Mouse (Mus musculus) megakaryocyte, embryonic 14.5 days (primary cell): ENCODE data around the gene Rasal1. TPM values are rescaled to one million over a fixed set of nuclear protein-coding genes. Genes with fewer than 3 reads are reported as not detected.

Experiments
- H3K27me3 ChIP-seq: replicated peaks from 2 replicates; pipeline ENCODE3; 2012; ENCODE audit warnings: inconsistent platforms
- H3K36me3 ChIP-seq: replicated peaks from 2 replicates; pipeline ENCODE3; 2012; ENCODE audit warnings: low read length, inconsistent platforms, mixed read lengths
- H3K4me1 ChIP-seq: 2 replicates; pipeline ENCODE4 v1.6.1; 2012; ENCODE audit warnings: inconsistent platforms
- H3K4me3 ChIP-seq: replicated peaks from 2 replicates; pipeline ENCODE3; 2012; ENCODE audit warnings: moderate library complexity, mild to moderate bottlenecking, inconsistent platforms
- H3K9me3 ChIP-seq: 2 replicates; pipeline ENCODE4 v1.6.1; 2012; ENCODE audit warnings: inconsistent platforms
- FLI1 ChIP-seq: IDR thresholded peaks from 2 replicates; pipeline ENCODE4 v1.6.1; 2012; ENCODE audit warnings: low read length, inconsistent platforms, mixed read lengths
- GATA1 ChIP-seq: IDR thresholded peaks from 3 replicates; pipeline ENCODE4 v1.6.1; 2012; ENCODE audit warnings: mixed read lengths, low read length, inconsistent platforms, borderline replicate concordance
- polyA plus RNA-seq: library from polyadenylated mRNA; stranded (reverse); fragments of >175 nt; gene quantifications from 2 replicates; pipeline ENCODE4 v1.2.3, GENCODE M21; 2012; ENCODE audit warnings: low replicate concordance; ENCODE audit not compliant: insufficient read depth

Rasal1 gene
- polyA plus RNA-seq, 1 experiment = 13.3 TPM

DNA sequence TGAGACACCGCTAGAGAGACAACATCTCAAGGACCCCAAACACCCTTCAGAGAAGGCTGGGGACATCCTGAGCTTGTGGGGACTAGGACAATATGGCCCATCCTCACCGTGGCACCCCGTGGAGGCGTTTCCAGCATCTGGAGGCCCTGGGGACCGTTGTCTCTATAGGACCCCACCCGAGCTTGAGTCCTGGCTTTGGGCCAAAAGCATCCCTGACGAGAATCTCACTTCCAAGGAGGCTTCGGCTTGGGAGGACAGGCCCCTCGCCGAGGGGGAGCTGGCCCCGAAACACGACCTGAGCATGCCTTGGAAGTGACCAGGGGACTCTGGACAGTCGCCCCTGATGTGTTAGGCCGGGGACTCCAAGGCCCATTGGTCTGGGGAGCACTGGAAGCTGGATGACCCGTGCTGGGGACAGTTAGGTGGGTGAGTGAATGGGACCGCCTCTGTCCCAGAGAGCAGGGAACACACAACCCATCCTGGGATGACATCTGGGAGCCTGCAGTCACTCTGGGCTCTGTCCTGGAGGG, 39.3 kb upstream of the Rasal1 start:
- Histone ChIP-seq H3K27me3 (no peaks in the 10 kb centered on the region), H3K4me3 (no peak overlapping the region), H3K36me3 (peaks cover 27% of the 10 kb centered on the region), H3K9me3 (no peaks in the 10 kb centered on the region), H3K4me1 (peaks cover 64% of the 10 kb centered on the region)
- TF ChIP-seq GATA1 (no peak), FLI1 (no peak)

DNA sequence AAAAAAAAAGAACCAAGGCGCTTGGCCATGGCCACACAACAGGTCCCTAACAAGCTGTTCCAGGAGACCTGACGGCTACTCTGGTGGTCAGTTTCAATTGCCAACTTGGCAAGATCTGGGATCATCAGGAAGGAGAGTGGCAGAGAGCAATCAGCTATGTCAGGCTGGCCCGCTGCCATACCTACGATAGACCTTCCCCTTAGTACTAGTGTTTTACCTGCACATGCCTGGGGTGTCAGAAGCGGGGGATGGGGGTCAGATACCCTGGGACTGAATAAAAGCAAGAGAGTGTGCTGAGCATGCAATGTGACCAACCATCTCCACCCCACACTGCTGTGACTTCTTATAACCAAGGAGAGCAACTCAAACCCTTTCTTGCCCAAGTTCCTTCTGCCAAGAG, 37.7 kb upstream of the Rasal1 start:
- Histone ChIP-seq H3K36me3 (peaks cover 39% of the 10 kb centered on the region), H3K27me3 (no peaks in the 10 kb centered on the region), H3K4me3 (peak overlapping the region; percentile 46), H3K4me1 (peaks cover 59% of the 10 kb centered on the region), H3K9me3 (no peaks in the 10 kb centered on the region)
- no peak for TF ChIP-seq FLI1
- TF ChIP-seq GATA1 = no peak

DNA sequence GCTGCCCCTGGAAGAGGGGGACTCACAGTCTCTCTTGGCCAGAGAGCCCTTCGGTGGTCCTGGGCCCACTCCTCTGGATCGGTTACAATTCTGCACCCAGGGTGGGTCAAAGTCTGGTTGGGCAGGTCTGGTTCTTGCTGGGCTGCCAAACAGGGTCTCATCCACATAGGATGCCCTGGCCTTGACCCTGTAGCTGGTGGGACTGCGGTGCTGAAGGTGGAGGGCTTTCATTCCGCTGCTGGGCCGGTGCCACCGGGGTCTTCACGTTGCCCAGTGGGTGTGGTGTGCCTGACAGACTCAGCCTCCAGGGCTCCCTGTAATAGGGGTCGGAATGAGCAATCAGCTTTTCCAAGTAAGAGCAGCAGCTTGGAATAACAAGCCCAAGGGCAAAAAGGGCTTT, 37.2 kb upstream of the Rasal1 start:
- H3K36me3 ChIP-seq = peaks cover 44% of the 10 kb centered on the region
- TF ChIP-seq FLI1 (no peak), GATA1 (no peak)
- peaks cover 57% of the 10 kb centered on the region for H3K4me1 ChIP-seq
- peak overlapping the region; percentile 96 for H3K4me3 ChIP-seq
- H3K27me3 ChIP-seq = no peaks in the 10 kb centered on the region
- no peaks in the 10 kb centered on the region for H3K9me3 ChIP-seq

DNA sequence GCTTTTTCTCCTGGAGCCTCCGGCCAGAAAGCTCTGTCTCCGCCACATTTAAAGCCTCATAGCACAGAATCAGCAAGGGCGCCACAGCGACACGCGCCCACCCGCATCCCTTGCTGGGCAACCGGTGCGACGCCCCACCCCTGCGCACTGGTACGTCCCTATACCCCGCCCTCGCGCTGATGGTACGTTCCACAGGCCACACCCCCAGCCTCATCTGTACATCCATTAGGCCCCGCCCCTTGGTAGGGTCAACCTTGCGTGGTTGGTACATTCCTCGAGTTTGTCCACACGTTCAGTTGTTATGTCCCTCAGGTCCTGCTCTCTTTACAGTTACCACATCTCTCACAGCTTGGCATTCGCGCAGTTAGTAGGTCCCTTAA, 36.2 kb upstream of the Rasal1 start, which contains the start of the genes Rita1 and Ddx54:
Gene Rita1 (minus strand): TSS at position 148 of the 380 bp plus-strand sequence.
Gene Ddx54 (plus strand): TSS at position 298 of the 380 bp plus-strand sequence.
- H3K9me3 ChIP-seq = no peaks in the 10 kb centered on the region
- TF ChIP-seq FLI1 (no peak), GATA1 (no peak)
- H3K36me3 ChIP-seq = peaks cover 54% of the 10 kb centered on the region
- peaks cover 53% of the 10 kb centered on the region for H3K4me1 ChIP-seq
- H3K27me3 ChIP-seq = no peaks in the 10 kb centered on the region
- peak within 1 kb of the TSS; percentile 96 for H3K4me3 ChIP-seq

DNA sequence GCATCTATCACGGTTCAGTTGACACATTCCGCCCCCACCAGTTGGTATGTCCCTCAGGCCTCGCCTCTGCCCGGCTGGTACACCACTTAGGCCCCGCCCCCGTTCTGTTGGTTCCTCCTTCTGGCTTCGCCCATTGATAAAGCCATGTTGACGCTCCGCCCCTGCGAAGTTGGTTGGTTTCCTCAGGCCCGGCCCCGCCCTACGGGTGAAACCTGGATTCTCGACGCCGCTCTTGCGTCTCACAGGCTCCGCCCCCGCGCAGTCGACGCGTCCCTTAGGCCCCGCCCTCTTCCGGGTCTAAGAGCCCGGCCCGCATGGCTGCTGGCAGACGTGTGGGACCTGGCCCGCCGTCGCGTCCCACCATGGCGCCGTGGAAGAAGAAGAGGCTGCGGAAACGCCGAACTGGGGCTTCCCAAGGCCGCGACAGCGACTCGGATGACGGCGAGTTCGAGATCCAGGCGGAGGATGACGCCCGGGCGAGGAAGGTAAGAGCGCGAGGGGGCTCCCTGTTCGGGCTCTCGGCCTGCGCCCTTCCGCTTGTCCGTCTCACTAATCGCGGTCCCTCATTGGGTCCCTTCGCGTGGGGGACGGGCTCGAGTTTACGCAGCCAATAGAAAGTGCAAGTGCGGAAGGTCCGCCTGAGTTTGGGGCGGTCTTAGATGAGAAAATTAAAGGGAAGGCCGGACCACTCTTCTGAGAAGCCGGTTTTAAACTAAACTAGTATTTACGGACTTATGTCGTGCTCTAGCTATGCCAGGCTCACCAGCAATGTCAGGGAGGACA, 35.6 kb upstream of the Rasal1 start:
- H3K4me1 ChIP-seq = peaks cover 52% of the 10 kb centered on the region
- TF ChIP-seq FLI1 (no peak), GATA1 (no peak)
- no peaks in the 10 kb centered on the region for H3K9me3 ChIP-seq
- H3K36me3 ChIP-seq = peaks cover 59% of the 10 kb centered on the region
- peak overlapping the region; percentile 96 for H3K4me3 ChIP-seq
- H3K27me3 ChIP-seq = no peaks in the 10 kb centered on the region

DNA sequence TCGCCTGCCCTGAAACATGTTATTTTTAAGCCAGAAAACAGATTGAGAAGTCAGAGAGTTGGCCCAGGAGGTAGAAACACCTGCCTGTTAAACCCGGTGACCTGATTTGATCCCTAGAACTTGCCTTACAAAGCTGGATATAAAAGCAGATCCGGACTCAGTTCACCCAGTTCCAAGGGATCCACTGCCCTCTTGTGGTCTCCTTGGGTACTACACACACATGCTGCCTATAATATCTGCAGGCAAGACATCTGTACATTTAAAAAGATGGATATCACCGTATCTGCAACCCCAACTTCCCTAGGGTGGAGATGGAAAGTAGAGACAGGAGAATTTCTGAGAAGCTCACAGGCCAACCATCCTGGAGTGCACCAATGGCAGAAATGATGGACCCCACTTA, 32.7 kb upstream of the Rasal1 start:
- no peak for TF ChIP-seq GATA1
- TF ChIP-seq FLI1 = no peak
- peaks cover 64% of the 10 kb centered on the region for H3K36me3 ChIP-seq
- H3K9me3 ChIP-seq = no peaks in the 10 kb centered on the region
- H3K27me3 ChIP-seq = no peaks in the 10 kb centered on the region
- H3K4me3 ChIP-seq = no peak overlapping the region
- peaks cover 57% of the 10 kb centered on the region for H3K4me1 ChIP-seq

DNA sequence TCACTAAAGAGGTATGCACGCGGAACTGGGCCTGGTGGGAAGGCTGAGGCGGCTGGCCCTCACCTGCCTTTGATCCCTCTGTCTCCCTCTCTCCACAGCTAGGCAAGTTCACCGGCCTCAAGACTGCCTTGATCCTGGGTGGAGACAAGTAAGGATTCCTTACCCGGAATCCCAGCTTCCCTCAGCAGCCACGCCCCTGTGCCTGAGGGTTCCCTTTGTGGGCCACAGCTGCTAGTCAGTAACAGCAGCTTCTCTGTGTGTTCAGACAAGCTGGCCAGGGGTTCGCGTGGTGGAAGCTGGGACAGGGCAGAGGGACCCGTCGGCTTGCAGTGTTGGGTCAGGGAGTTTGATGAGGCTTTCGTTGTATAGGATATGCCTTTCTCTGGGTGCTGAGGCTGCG, 29.8 kb upstream of the Rasal1 start:
- H3K4me3 ChIP-seq = no peak overlapping the region
- H3K4me1 ChIP-seq = peaks cover 61% of the 10 kb centered on the region
- H3K36me3 ChIP-seq = peaks cover 91% of the 10 kb centered on the region
- H3K9me3 ChIP-seq = no peaks in the 10 kb centered on the region
- no peaks in the 10 kb centered on the region for H3K27me3 ChIP-seq
- TF ChIP-seq GATA1 = no peak
- no peak for TF ChIP-seq FLI1

DNA sequence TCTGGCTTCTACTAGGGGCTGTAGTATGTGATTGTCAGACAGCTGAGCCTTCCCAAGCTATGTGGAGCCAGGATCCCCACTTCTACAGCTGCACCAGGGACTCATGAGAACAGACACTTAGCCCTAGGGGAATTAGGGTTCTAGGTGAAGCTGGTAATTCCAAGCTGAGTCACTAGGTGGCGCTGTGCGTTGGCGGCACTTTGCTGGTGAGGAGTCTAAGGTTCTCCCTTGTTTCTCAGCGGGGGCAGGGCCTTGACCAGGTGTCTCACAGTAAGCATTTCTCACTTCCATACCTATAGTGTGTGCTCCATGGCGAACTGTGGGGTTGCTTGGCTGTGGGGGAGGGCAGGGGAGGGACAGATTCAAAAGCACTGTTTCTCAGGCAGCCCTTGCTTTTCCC, 29.4 kb upstream of the Rasal1 start:
- Histone ChIP-seq H3K27me3 (no peaks in the 10 kb centered on the region), H3K4me1 (peaks cover 57% of the 10 kb centered on the region), H3K9me3 (no peaks in the 10 kb centered on the region), H3K4me3 (no peak overlapping the region), H3K36me3 (peaks cover 95% of the 10 kb centered on the region)
- TF ChIP-seq FLI1 = no peak
- TF ChIP-seq GATA1 = no peak

DNA sequence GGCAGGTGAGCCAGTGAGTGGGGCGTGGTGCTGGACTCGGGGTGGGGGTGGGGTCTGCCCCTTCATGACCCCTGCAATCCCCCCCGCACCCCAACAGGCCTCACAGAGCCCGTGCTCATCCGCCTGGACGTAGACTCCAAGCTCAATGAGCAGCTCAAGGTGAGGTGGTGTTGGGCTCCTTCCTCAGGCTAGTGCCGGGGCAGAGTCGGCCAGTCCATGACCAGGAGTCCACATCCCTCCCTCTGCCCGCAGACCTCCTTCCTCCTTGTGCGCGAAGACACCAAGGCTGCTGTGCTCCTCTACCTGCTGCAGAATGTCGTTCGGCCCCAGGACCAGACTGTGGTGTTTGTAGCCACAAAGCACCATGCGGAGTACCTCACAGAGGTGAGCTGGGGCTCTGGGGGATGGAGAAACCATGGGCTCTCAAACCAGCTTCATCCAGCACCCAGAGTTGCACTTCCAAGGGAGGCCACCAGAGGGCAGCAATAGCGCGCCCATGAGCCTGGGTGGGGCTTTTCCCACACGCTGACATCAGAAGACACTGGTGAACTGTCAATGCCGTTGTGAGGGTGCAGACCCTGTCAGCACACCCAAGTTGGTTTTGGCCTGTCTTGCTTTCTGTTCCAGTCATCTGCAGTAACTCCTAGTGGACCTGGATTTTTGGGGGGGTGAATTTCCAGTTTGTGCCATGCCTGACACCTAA, 28.1 kb upstream of the Rasal1 start:
- no peaks in the 10 kb centered on the region for H3K9me3 ChIP-seq
- peaks cover 51% of the 10 kb centered on the region for H3K4me1 ChIP-seq
- no peaks in the 10 kb centered on the region for H3K27me3 ChIP-seq
- H3K4me3 ChIP-seq = no peak overlapping the region
- H3K36me3 ChIP-seq = peaks cover 100% of the 10 kb centered on the region
- no peak for TF ChIP-seq GATA1
